Mouse (Mus musculus) induced T-regulatory cell, adult 2 months (primary cell): Measurements from ENCODE around the gene Zfp786.
"Not testable (repeated sequence)": the region's sequence is repeated elsewhere in the genome, so short reads cannot be mapped to it uniquely, and the experiment has no call there.

ENCODE experiments used
- DNase-seq: peaks from one replicate; pipeline ENCODE4 v3.0.0-alpha.2; 2012; ENCODE audit warnings: low read depth

The Zfp786 gene

DNA sequence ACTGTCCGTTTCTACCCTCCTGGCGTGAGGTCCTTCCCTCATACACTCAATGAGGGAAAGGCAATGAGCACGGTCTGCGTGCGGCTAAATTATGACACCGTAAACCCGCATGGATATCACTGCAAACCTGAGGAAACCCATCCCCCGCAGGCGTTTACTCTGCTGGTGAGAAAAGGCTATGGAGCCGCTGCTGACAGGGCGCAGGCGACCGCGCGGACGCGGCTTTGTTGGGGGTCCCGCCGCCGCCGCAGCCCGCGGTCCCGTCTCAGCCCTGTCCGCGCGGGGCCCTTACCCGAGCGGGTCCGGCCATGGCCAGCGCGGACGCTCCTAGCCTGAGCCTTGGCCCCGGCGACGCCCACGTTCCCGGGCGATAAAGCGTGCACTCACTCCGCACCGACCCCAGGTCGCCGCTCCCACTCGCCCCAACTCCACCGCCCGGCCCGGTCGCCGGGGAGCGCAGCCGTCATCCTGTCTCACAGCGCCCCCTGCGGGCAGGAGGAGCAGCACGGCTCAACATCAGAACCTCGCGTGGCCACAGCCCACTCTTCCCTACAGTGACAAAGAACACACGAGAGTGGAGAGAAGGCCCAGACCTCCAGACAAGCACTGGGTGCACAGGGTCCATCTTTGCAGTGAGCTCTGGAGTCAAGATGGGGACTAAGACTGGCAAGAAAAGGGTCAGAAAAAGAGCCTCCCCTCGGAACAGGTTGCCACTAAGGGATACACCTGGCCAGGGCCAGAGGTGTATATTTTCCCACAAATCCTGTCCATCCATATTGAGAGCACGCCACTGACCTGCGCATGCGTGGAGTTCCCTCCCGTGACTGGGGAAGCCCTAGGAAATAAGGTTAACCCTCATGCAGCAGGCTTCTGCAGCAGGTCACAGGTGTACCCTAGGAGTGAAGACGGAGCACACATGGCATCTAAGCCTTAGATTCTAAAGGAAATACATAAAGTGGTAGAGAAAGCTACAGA is at the start of gene Zfp786:
Gene Zfp786, minus strand, starts transcription at position 764 of the 975 bp plus-strand sequence.
- peak; percentile 94 for DNase-seq

DNA sequence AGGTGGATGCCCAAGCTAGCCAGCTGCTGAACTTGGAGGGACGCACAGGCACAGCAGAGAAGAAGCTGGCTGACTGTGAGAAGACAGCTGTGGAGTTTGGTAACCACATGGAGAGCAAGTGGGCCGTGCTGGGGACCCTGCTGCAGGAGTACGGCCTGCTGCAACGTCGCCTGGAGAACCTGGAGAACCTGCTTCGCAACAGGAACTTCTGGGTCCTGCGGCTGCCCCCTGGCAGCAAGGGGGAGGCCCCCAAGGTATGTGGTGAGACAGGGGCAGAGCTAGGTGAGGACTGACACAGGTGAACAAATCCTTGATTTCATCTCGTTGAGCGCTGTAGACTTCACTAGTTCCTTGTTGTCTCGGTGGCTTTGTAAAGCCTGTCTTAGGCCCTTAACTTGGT is 49.5 kb upstream of the Zfp786 start:
- no peak for DNase-seq

DNA sequence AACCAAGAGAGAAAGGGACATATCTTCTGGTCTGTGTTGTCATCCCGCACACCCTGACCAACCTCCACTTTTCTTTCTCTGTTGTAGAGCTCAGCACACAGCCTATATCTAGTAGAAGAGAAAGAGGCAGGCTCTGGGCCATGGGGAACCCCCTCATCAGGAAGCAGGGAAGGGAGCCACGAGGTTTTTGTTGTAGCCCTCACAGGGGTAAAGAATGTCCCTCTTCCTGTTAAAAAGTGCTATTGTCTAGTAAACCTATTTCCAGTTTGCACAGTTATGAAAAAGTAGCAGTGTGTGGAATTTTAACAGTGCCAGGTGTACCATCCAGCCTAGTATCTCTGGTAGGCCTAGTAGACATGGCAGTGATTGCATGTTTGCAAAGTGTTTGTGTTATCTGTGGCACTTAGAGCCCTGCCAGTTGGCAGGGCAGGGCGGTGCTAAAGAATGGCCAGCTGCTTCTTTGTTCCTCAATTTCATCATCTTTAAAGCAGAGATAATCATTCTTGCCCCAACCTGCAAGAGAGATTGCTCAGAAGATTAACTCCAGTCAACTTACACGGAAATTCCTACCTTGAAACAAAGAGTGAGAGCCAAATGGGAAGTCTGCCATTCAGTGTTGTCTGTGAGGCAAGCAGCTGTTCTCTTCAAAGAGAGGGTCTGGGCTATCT is 48.5 kb upstream of the Zfp786 start:
- DNase-seq: peak; percentile 21

GRCm38 (mm10) chr6:47878593-47878992 is 47.9 kb upstream of the Zfp786 start:
- no peak for DNase-seq

GRCm38 (mm10) chr6:47878133-47878514 is 47.5 kb upstream of the Zfp786 start:
- no peak for DNase-seq

GRCm38 (mm10) chr6:47877461-47878132 is 46.9 kb upstream of the Zfp786 start:
- peak; percentile 82 for DNase-seq

- DNase-seq: no peak
Measured at GRCm38 (mm10) chr6:47877058-47877457, 46.4 kb upstream of the Zfp786 start, which contains the start of gene Zfp282. Zfp282 (plus strand) TSS chr6:47877204.

DNA sequence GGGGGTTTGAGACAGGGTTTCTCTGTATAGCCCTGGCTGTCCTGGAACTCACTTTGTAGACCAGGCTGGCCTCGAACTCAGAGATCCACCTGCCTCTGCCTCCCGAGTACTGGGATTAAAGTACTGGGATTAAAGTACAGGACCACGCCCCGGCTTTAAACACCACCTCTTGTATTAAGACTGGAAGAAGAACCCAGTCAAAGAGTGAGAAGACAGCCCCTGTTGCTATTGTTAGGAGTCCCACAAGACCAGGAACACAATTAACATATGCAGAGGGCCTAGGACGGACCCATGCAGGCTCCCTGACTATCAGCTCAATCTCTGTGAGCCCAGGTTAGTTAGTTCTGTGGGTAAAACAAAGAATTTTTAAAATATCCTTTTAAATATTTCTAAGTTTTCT is 41.6 kb upstream of the Zfp786 start:
- DNase-seq: no peak

- not testable (repeated sequence) for DNase-seq
Measured at GRCm38 (mm10) chr6:47857729-47858128, 27.1 kb upstream of the Zfp786 start.

GRCm38 (mm10) chr6:47857241-47857640 is 26.6 kb upstream of the Zfp786 start:
- DNase-seq: no peak

- no peak for DNase-seq
Measured at GRCm38 (mm10) chr6:47845779-47846178, 15.1 kb upstream of the Zfp786 start.

GRCm38 (mm10) chr6:47842337-47842736 is 11.7 kb upstream of the Zfp786 start:
- DNase-seq: no peak

- no peak for DNase-seq
Measured at GRCm38 (mm10) chr6:47841831-47842230, 11.2 kb upstream of the Zfp786 start.

GRCm38 (mm10) chr6:47841077-47841476 is 10.4 kb upstream of the Zfp786 start:
- no peak for DNase-seq

- DNase-seq: no peak
Measured at GRCm38 (mm10) chr6:47837630-47838029, 7.0 kb upstream of the Zfp786 start.

GRCm38 (mm10) chr6:47835984-47836521 is 5.4 kb upstream of the Zfp786 start:
- DNase-seq: peak; percentile 69

GRCm38 (mm10) chr6:47835482-47835983 is 4.9 kb upstream of the Zfp786 start, which contains the start of gene Zfp398:
Zfp398 (plus strand) TSS chr6:47835661.
- DNase-seq: peak; percentile 94

DNA sequence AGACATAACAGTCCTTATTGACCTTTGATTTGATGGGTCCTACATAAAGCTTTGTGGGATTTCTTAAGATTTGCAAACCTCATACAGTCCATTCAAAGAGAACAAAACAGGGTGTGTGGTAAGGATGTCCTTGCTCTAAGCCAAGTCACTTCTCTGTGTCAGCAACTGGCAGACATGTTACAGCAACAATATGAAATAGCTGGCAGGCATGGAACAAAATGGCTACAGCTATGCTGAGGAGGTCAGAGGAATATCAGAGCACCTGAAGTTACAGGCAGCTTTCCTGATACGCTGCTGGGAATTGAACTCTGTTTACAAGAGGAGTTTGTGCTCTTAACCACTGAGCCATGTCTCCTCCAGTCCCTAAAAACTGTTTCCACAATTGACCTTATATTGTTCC is 1.6 kb upstream of the Zfp786 start:
- no peak for DNase-seq

DNA sequence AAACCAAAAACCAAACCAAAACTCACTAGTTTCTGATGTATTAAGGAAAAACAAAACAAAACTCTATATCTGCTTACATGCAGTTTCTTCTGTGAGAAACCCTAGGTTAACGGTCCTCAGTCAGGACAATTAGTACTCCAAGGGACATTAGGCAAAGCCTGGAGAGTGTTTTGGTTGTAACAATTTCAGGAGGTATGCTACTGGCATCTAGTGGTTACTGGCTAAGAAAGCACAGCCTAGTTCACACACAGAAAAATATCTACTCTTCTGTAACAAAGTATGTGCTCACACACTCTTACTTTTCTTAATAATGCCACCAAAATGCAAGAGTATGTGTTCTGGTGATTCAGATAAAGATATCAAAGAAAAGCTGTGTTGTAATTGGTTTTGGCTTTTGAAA is 1.7 kb downstream of the Zfp786 start:
- DNase-seq: peak; percentile 51

GRCm38 (mm10) chr6:47827462-47827861 is 3.2 kb downstream of the Zfp786 start:
- DNase-seq: no peak

DNA sequence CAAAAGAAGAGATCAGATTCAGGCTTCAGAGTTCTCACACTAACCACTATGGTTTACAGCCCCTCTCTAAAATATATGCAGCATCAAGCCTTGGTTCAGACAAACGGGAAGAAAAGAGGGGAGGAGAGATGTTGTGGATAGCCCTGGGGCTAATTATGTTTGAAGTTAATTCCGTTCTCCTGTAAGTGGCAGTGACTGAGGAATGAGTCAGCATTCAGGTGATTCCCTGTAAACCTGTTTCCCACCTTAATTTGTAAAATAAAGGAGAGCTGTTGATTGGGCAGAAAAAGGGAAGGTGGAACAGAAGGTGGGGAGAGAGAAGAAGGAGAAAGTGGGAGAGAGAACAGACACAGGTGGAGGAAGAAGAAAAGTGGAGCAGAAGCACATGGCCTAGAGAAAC is 6.4 kb downstream of the Zfp786 start:
- no peak for DNase-seq

DNA sequence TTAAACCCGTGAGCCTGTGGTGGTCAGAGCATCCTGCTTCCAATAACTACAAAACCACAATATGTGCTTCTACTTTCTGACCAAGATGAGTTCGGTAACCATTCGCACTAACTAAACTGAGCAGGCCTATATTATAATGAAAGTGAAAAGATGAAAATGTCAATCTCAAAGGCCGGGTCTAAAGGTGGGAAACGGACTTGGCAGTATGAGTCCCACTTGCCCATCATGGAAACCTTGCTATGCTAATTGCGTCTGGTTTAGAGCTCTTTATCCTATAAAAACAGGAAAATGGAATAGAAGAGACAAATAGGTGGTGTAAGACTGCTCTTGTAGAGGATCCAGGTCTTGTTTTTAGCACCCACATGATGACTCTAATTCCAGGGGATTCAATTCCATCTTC is 8.9 kb downstream of the Zfp786 start:
- DNase-seq: no peak
